Mouse (Mus musculus): Measurements from ENCODE around the gene Tyw5. TPM values are rescaled to one million over a fixed set of nuclear protein-coding genes. Genes with fewer than 3 reads are reported as not detected.
A peak's percentile ranks its signal among the peaks of the same experiment; 100 is the strongest.

The Tyw5 gene
- polyA plus RNA-seq, 1 experiment: 29.4 TPM

- TF ChIP-seq POLR2A (IDR thresholded peaks at IDR 0.05; ENCODE audit: low read depth, low read length): no peak
- peak; percentile 54; the same call in 1 of the 2 replicates for TF ChIP-seq CTCF (IDR thresholded peaks at IDR 0.05; ENCODE audit: borderline replicate concordance, insufficient read depth, low read length)
- Histone ChIP-seq H3K4me1 (ENCODE audit: control insufficient read depth, insufficient read depth, low read length) (no peaks in the 10 kb centered on the region), H3K4me3 (ENCODE audit: insufficient read depth, low read length) (no peak overlapping the region), H3K27ac (ENCODE audit: insufficient read depth, low read length) (no peak overlapping the region)
Observed at GRCm38 (mm10) chr1:57428368-57429308, 21.7 kb upstream of the Tyw5 start.

- peak; percentile 26; the same call in 1 of the 2 replicates for TF ChIP-seq CTCF (IDR thresholded peaks at IDR 0.05; ENCODE audit: borderline replicate concordance, insufficient read depth, low read length)
- TF ChIP-seq POLR2A (IDR thresholded peaks at IDR 0.05; ENCODE audit: low read depth, low read length): no peak
- H3K4me1 ChIP-seq (ENCODE audit: control insufficient read depth, insufficient read depth, low read length): no peaks in the 10 kb centered on the region
- H3K27ac ChIP-seq (ENCODE audit: insufficient read depth, low read length): no peak overlapping the region
- no peak overlapping the region for H3K4me3 ChIP-seq (ENCODE audit: insufficient read depth, low read length)
Observed at GRCm38 (mm10) chr1:57423696-57424095, 16.8 kb upstream of the Tyw5 start.

GRCm38 (mm10) chr1:57413397-57413796, 6.5 kb upstream of the Tyw5 start:
- no peak overlapping the region for H3K27ac ChIP-seq (ENCODE audit: insufficient read depth, low read length)
- TF ChIP-seq POLR2A (IDR thresholded peaks at IDR 0.05; ENCODE audit: low read depth, low read length): no peak
- TF ChIP-seq CTCF (IDR thresholded peaks at IDR 0.05; ENCODE audit: borderline replicate concordance, insufficient read depth, low read length): no peak
- H3K4me3 ChIP-seq (ENCODE audit: insufficient read depth, low read length): no peak overlapping the region
- H3K4me1 ChIP-seq (ENCODE audit: control insufficient read depth, insufficient read depth, low read length): 0 out of 2 replicates have a peak, but pooled peaks cover 2% of the 10 kb centered on the region

- no peak for TF ChIP-seq POLR2A (IDR thresholded peaks at IDR 0.05; ENCODE audit: low read depth, low read length)
- no peak for TF ChIP-seq CTCF (IDR thresholded peaks at IDR 0.05; ENCODE audit: borderline replicate concordance, insufficient read depth, low read length)
- peaks cover 7% of the 10 kb centered on the region for H3K4me1 ChIP-seq (ENCODE audit: control insufficient read depth, insufficient read depth, low read length)
- H3K27ac ChIP-seq (ENCODE audit: insufficient read depth, low read length): no peak overlapping the region
- no peak overlapping the region for H3K4me3 ChIP-seq (ENCODE audit: insufficient read depth, low read length)
Observed at GRCm38 (mm10) chr1:57408994-57409393, 2.1 kb upstream of the Tyw5 start.

GRCm38 (mm10) chr1:57402116-57402515, 4.8 kb downstream of the Tyw5 start:
- no peak overlapping the region for H3K4me3 ChIP-seq (ENCODE audit: insufficient read depth, low read length)
- no peaks in the 10 kb centered on the region for H3K4me1 ChIP-seq (ENCODE audit: control insufficient read depth, insufficient read depth, low read length)
- TF ChIP-seq POLR2A (IDR thresholded peaks at IDR 0.05; ENCODE audit: low read depth, low read length) (no peak), CTCF (IDR thresholded peaks at IDR 0.05; ENCODE audit: borderline replicate concordance, insufficient read depth, low read length) (no peak)
- H3K27ac ChIP-seq (ENCODE audit: insufficient read depth, low read length): no peak overlapping the region

- TF ChIP-seq POLR2A (IDR thresholded peaks at IDR 0.05; ENCODE audit: low read depth, low read length) (no peak), CTCF (IDR thresholded peaks at IDR 0.05; ENCODE audit: borderline replicate concordance, insufficient read depth, low read length) (no peak)
- Histone ChIP-seq H3K4me3 (ENCODE audit: insufficient read depth, low read length) (no peak overlapping the region), H3K27ac (ENCODE audit: insufficient read depth, low read length) (no peak overlapping the region), H3K4me1 (ENCODE audit: control insufficient read depth, insufficient read depth, low read length) (no peaks in the 10 kb centered on the region)
Observed at GRCm38 (mm10) chr1:57400877-57401276, 6.0 kb downstream of the Tyw5 start.

- H3K27ac ChIP-seq (ENCODE audit: insufficient read depth, low read length): no peak overlapping the region
- H3K4me3 ChIP-seq (ENCODE audit: insufficient read depth, low read length): no peak overlapping the region
- no peaks in the 10 kb centered on the region for H3K4me1 ChIP-seq (ENCODE audit: control insufficient read depth, insufficient read depth, low read length)
- TF ChIP-seq CTCF (IDR thresholded peaks at IDR 0.05; ENCODE audit: borderline replicate concordance, insufficient read depth, low read length): no peak
- no peak for TF ChIP-seq POLR2A (IDR thresholded peaks at IDR 0.05; ENCODE audit: low read depth, low read length)
Observed at GRCm38 (mm10) chr1:57400321-57400720, 6.6 kb downstream of the Tyw5 start.

GRCm38 (mm10) chr1:57394051-57394450, 12.8 kb downstream of the Tyw5 start:
- Histone ChIP-seq H3K27ac (ENCODE audit: insufficient read depth, low read length) (no peak overlapping the region), H3K4me1 (ENCODE audit: control insufficient read depth, insufficient read depth, low read length) (no peaks in the 10 kb centered on the region), H3K4me3 (ENCODE audit: insufficient read depth, low read length) (no peak overlapping the region)
- TF ChIP-seq CTCF (IDR thresholded peaks at IDR 0.05; ENCODE audit: borderline replicate concordance, insufficient read depth, low read length) (no peak), POLR2A (IDR thresholded peaks at IDR 0.05; ENCODE audit: low read depth, low read length) (no peak)

GRCm38 (mm10) chr1:57392417-57392816, 14.5 kb downstream of the Tyw5 start:
- TF ChIP-seq CTCF (IDR thresholded peaks at IDR 0.05; ENCODE audit: borderline replicate concordance, insufficient read depth, low read length) (no peak), POLR2A (IDR thresholded peaks at IDR 0.05; ENCODE audit: low read depth, low read length) (no peak)

More at GRCm38 (mm10) chr1:57392417-57392816, 14.5 kb downstream of the Tyw5 start:
- Histone ChIP-seq H3K4me1 (ENCODE audit: control insufficient read depth, insufficient read depth, low read length) (peaks cover 2% of the 10 kb centered on the region; the same call in 1 of the 2 replicates), H3K4me3 (ENCODE audit: insufficient read depth, low read length) (no peak overlapping the region), H3K27ac (ENCODE audit: insufficient read depth, low read length) (no peak overlapping the region)
